Mouse (Mus musculus): Measurements from ENCODE around the gene Tmem178b.

The Tmem178b gene

GRCm38 (mm10) chr6:40078353-40078752 is 205.3 kb downstream of the Tmem178b start:
- no peak for DNase-seq (ENCODE audit: low read depth, low spot score)

GRCm38 (mm10) chr6:40083726-40084125 is 210.7 kb downstream of the Tmem178b start:
- no peak for DNase-seq (ENCODE audit: low read depth, low spot score)

- DNase-seq (ENCODE audit: low read depth, low spot score) = no peak
Observed at GRCm38 (mm10) chr6:40091250-40091651, 218.2 kb downstream of the Tmem178b start.

GRCm38 (mm10) chr6:40098498-40098897 is 225.4 kb downstream of the Tmem178b start:
- no peak for DNase-seq (ENCODE audit: low read depth, low spot score)

- no peak for DNase-seq (ENCODE audit: low read depth, low spot score)
Observed at GRCm38 (mm10) chr6:40101785-40102184, 228.7 kb downstream of the Tmem178b start.

GRCm38 (mm10) chr6:40102863-40103262 is 229.8 kb downstream of the Tmem178b start:
- no peak for DNase-seq (ENCODE audit: low read depth, low spot score)

- DNase-seq (ENCODE audit: low read depth, low spot score) = no peak
Observed at GRCm38 (mm10) chr6:40110029-40110428, 237.0 kb downstream of the Tmem178b start.

- no peak for DNase-seq (ENCODE audit: low read depth, low spot score)
Observed at GRCm38 (mm10) chr6:40110729-40111128, 237.7 kb downstream of the Tmem178b start.

- DNase-seq (ENCODE audit: low read depth, low spot score) = no peak
Observed at GRCm38 (mm10) chr6:40112488-40112887, 239.4 kb downstream of the Tmem178b start.

GRCm38 (mm10) chr6:40116225-40116624 is 243.2 kb downstream of the Tmem178b start:
- DNase-seq (ENCODE audit: low read depth, low spot score) = no peak

- DNase-seq (ENCODE audit: low read depth, low spot score) = no peak
Observed at GRCm38 (mm10) chr6:40120176-40120575, 247.1 kb downstream of the Tmem178b start.

- DNase-seq (ENCODE audit: low read depth, low spot score) = no peak
Observed at GRCm38 (mm10) chr6:40121494-40121893, 248.4 kb downstream of the Tmem178b start.

GRCm38 (mm10) chr6:40123070-40123690 is 250.1 kb downstream of the Tmem178b start:
- no peak for DNase-seq (ENCODE audit: low read depth, low spot score)

GRCm38 (mm10) chr6:40123960-40124359 is 250.9 kb downstream of the Tmem178b start:
- DNase-seq (ENCODE audit: low read depth, low spot score) = no peak

- no peak for DNase-seq (ENCODE audit: low read depth, low spot score)
Observed at GRCm38 (mm10) chr6:40128716-40129115, 255.6 kb downstream of the Tmem178b start.

- no peak for DNase-seq (ENCODE audit: low read depth, low spot score)
Observed at GRCm38 (mm10) chr6:40131936-40132335, 258.9 kb downstream of the Tmem178b start.

- no peak for DNase-seq (ENCODE audit: low read depth, low spot score)
Observed at GRCm38 (mm10) chr6:40133436-40133835, 260.4 kb downstream of the Tmem178b start.

GRCm38 (mm10) chr6:40135716-40136115 is 262.6 kb downstream of the Tmem178b start:
- DNase-seq (ENCODE audit: low read depth, low spot score) = no peak

- DNase-seq (ENCODE audit: low read depth, low spot score) = no peak
Observed at GRCm38 (mm10) chr6:40137346-40137745, 264.3 kb downstream of the Tmem178b start.

- no peak for DNase-seq (ENCODE audit: low read depth, low spot score)
Observed at GRCm38 (mm10) chr6:40137831-40138520, 264.9 kb downstream of the Tmem178b start.

GRCm38 (mm10) chr6:40142582-40142981 is 269.5 kb downstream of the Tmem178b start:
- DNase-seq (ENCODE audit: low read depth, low spot score) = no peak

- no peak for DNase-seq (ENCODE audit: low read depth, low spot score)
Observed at GRCm38 (mm10) chr6:40144371-40144770, 271.3 kb downstream of the Tmem178b start.

GRCm38 (mm10) chr6:40145601-40146000 is 272.5 kb downstream of the Tmem178b start:
- no peak for DNase-seq (ENCODE audit: low read depth, low spot score)
